Mouse (Mus musculus): ENCODE results near the gene Olfr575. TPM values are rescaled to one million over a fixed set of nuclear protein-coding genes. Genes with fewer than 3 reads are reported as not detected.

The Olfr575 gene
- polyA plus RNA-seq (2015; fragmentation: Nextera tagmentation; extraction: Ambion mirVana), result not detected in 2 replicates

DNA sequence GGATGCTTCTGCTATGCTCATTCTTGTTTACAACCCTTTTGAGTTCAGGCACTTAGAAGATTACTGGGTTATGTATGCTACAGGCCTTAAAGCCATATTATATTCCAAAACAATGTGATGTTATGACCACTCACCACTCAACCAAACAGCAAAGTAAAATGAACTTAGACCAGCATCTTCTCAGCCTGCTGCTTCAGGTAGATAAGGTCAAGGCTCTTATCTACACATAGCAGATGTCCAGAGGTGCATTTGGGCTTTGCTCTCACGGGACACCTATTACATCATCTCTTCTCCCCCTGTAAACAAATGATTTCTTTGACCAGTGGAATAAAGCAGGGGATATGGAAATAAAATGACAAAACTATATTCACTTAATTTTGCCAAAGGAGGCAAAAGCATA lies at the start of gene Olfr575:
Olfr575 (minus strand) TSS at position 183 of the 400 bp plus-strand sequence.
- H3K9me3 ChIP-seq (replicated peaks), result no peaks in the 10 kb centered on the region
- H3K36me3 ChIP-seq, result no peaks in the 10 kb centered on the region
- ATAC-seq (ENCODE audit: insufficient number of reproducible peaks, low FRiP score, low TSS enrichment, low read depth), result no peak
- no peak within 1 kb of the TSS for H3K9ac ChIP-seq
- 58% methylated on average over 1 of the region's 1 CpGs for WGBS
- H3K4me3 ChIP-seq (replicated peaks), result no peak within 1 kb of the TSS
- no peaks in the 10 kb centered on the region for H3K4me1 ChIP-seq
- H3K4me2 ChIP-seq (replicated peaks), result no peak within 1 kb of the TSS
- no peak within 1 kb of the TSS for H3K27ac ChIP-seq (replicated peaks)
- no peaks in the 10 kb centered on the region for H3K27me3 ChIP-seq

DNA sequence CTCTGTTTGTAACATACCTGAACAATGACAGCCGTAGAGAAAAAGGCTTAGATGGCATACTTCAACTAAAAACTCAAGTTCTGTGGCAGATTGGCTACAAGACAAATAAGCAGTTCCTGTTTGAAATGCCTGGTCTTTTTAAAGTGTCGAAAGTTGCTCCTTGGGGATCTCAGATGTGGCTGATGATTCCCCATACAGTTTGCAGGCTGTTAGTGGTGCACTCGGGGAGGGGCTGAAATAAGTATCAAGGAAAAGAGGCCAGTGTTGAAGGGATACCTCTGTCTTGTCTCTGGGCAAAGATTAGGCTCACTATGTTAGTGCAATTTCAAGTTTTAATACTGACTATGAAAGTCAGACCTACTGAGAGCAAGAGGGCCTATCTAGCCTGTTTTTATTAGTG lies 30.6 kb upstream of the Olfr575 start, which contains the start of gene Olfr578:
Olfr578 (minus strand) TSS at position 101 of the 400 bp plus-strand sequence.
- Histone ChIP-seq H3K9ac (no peak within 1 kb of the TSS), H3K36me3 (no peaks in the 10 kb centered on the region), H3K4me2 (replicated peaks) (no peak within 1 kb of the TSS), H3K27ac (replicated peaks) (no peak within 1 kb of the TSS), H3K4me1 (no peaks in the 10 kb centered on the region), H3K27me3 (no peaks in the 10 kb centered on the region), H3K9me3 (replicated peaks) (no peaks in the 10 kb centered on the region), H3K4me3 (replicated peaks) (no peak within 1 kb of the TSS)
- 60% methylated on average over 3 of the region's 3 CpGs for WGBS
- ATAC-seq (ENCODE audit: insufficient number of reproducible peaks, low FRiP score, low TSS enrichment, low read depth), result no peak

DNA sequence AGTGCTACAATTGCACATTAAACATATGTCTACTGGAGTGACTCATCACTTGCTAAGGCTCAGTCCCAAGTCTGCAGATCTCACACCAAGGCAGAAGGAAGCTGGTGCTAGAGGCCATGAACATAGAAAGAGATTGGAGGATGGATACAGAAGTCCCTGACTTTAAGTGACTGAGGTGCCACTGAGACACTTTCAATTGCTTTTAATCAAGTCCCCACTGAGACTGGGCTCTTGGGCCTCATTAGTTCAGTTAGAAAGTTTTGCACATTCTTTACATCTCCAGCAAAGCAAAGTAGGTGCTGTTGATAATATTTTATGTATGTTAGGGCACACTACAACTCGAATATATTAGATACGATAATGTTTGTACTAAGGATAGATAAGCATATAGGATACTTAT lies 17.3 kb upstream of the Olfr575 start, which contains the start of gene Olfr577:
Olfr577 (minus strand) TSS at position 101 of the 400 bp plus-strand sequence.
- H3K4me1 ChIP-seq, result no peaks in the 10 kb centered on the region
- no peaks in the 10 kb centered on the region for H3K27me3 ChIP-seq
- WGBS, result 75% methylated on average over 2 of the region's 2 CpGs

DNA sequence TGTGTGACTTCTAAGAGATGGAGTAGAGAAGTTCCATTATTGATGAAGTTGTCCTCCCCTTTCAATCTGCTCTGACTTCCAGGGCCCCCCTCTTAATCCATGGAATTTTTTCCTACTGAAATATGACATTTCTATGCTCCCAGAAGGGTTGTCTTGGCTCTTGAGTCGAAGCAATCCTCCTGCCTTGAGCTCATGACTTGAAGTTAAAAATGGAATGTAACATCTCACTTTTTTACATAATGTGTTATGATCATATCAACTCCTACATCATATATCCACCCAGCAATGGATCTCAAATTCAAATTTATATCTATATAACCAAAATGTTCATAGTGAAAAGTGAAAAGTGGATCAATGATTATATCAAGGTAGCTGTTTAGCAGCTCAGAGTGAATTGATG lies 15.8 kb upstream of the Olfr575 start:
- no peak for ATAC-seq (ENCODE audit: insufficient number of reproducible peaks, low FRiP score, low TSS enrichment, low read depth)
- H3K4me1 ChIP-seq, result no peaks in the 10 kb centered on the region
- no peaks in the 10 kb centered on the region for H3K27me3 ChIP-seq
- no peak overlapping the region for H3K4me3 ChIP-seq (replicated peaks)
- H3K4me2 ChIP-seq (replicated peaks), result no peak overlapping the region
- WGBS, result 47% methylated on average over 1 of the region's 1 CpGs
- H3K27ac ChIP-seq (replicated peaks), result no peak overlapping the region
- no peaks in the 10 kb centered on the region for H3K36me3 ChIP-seq
- H3K9ac ChIP-seq, result no peak overlapping the region
- H3K9me3 ChIP-seq (replicated peaks), result no peaks in the 10 kb centered on the region

More for the DNA sequence above, 17.3 kb upstream of the Olfr575 start, which contains the start of gene Olfr577:
- Histone ChIP-seq H3K4me3 (replicated peaks) (no peak within 1 kb of the TSS), H3K4me2 (replicated peaks) (no peak within 1 kb of the TSS), H3K36me3 (no peaks in the 10 kb centered on the region), H3K9ac (no peak within 1 kb of the TSS), H3K27ac (replicated peaks) (no peak within 1 kb of the TSS), H3K9me3 (replicated peaks) (no peaks in the 10 kb centered on the region)
- ATAC-seq (ENCODE audit: insufficient number of reproducible peaks, low FRiP score, low TSS enrichment, low read depth), result no peak

DNA sequence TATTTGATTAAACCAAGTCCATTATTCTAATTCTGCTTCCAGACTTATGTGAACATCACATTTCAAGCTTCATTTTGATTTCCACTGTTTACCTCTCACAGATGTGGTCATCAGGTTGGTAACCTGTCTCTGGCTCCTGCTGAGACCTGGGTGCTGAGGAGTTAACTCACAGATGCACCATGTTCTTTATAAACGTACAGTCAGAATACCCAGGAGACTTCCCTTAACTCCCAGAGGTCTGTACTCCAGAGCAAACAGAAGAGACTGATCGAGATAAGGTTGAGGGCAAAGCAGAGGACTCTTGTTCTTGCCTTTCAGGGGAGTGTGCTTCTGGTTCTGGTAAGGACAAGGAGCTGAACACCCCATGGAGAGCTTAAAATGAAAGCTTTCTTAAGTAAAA lies 3.8 kb upstream of the Olfr575 start, which contains the start of gene Olfr576:
Olfr576 (plus strand) TSS at position 301 of the 400 bp plus-strand sequence.
- no peak within 1 kb of the TSS for H3K4me2 ChIP-seq (replicated peaks)
- no peaks in the 10 kb centered on the region for H3K9me3 ChIP-seq (replicated peaks)
- no peaks in the 10 kb centered on the region for H3K36me3 ChIP-seq
- H3K4me1 ChIP-seq, result no peaks in the 10 kb centered on the region
- no peak within 1 kb of the TSS for H3K4me3 ChIP-seq (replicated peaks)
- no peaks in the 10 kb centered on the region for H3K27me3 ChIP-seq
- no peak within 1 kb of the TSS for H3K27ac ChIP-seq (replicated peaks)
- no peak within 1 kb of the TSS for H3K9ac ChIP-seq
- ATAC-seq (ENCODE audit: insufficient number of reproducible peaks, low FRiP score, low TSS enrichment, low read depth), result no peak
- 38% methylated on average over 2 of the region's 2 CpGs for WGBS

DNA sequence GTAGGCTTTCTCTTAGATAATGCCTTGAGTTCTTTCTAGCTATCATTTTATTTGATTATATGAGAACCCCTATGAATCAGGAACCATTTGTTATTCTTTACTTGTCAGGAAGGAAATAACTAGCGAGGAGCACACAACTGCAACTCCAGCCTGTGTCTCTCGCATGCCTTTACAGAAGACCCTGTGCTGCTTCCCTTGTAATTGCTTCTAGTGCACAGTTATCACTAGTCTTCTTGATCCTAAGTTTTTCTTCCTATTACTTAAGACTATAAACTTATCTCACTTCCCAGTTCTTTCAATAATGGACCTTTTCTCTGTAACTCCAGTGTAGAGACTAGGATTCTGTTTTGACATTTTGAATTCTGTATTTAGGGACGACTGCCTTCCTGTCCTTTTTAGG lies 438 bp downstream of the Olfr575 start:
- Histone ChIP-seq H3K36me3 (no peaks in the 10 kb centered on the region), H3K4me3 (replicated peaks) (no peak overlapping the region), H3K9me3 (replicated peaks) (no peaks in the 10 kb centered on the region), H3K4me2 (replicated peaks) (no peak overlapping the region), H3K27me3 (no peaks in the 10 kb centered on the region), H3K9ac (no peak overlapping the region), H3K27ac (replicated peaks) (no peak overlapping the region), H3K4me1 (no peaks in the 10 kb centered on the region)
- 73% methylated on average over 3 of the region's 3 CpGs for WGBS
- ATAC-seq (ENCODE audit: insufficient number of reproducible peaks, low FRiP score, low TSS enrichment, low read depth), result no peak

DNA sequence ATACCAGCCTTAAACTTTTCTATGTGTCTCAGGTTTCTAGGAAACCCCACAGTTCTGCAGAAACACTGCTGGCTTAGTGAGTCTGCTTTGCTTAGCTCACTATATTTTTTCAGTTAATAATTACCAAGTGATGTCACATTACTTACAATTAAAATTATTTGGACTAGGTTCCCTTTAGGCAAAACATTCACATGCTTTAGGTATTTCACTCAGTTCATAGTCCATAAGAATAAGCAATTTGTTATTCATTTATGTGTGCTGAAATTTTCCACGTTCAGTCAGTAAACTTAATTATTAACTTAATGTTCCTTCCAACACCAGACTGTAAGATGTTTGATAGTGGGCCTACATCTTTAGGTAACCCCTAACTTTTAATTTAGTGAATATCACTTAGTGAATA lies 7.8 kb downstream of the Olfr575 start:
- Histone ChIP-seq H3K27ac (replicated peaks) (no peak overlapping the region), H3K9ac (no peak overlapping the region), H3K4me1 (no peaks in the 10 kb centered on the region), H3K9me3 (replicated peaks) (no peaks in the 10 kb centered on the region), H3K27me3 (no peaks in the 10 kb centered on the region), H3K4me3 (replicated peaks) (no peak overlapping the region), H3K4me2 (replicated peaks) (no peak overlapping the region), H3K36me3 (no peaks in the 10 kb centered on the region)
- no peak for ATAC-seq (ENCODE audit: insufficient number of reproducible peaks, low FRiP score, low TSS enrichment, low read depth)
- 50% methylated on average over 1 of the region's 1 CpGs for WGBS

DNA sequence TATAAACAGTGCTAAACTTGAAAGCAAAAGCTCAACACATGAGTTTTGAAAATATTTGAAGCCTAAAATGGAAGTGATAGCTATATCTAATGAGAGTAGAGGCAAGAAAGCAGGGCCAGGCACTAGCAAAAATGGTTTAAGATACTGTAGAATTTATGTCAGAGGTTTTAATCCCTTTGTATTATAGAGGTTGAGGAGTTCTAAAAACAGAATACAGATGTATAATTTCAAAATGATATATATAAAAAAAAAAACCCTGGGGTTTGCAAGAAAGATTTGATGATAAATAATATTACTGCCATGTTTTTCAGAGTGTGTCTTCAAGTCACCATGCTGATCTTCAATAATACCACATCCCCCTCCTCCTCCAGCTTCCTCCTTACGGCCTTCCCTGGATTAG lies 10.4 kb downstream of the Olfr575 start, which contains the start of gene Olfr574:
Olfr574 (plus strand) TSS at position 301 of the 400 bp plus-strand sequence.
- Histone ChIP-seq H3K4me2 (replicated peaks) (no peak within 1 kb of the TSS), H3K4me1 (no peaks in the 10 kb centered on the region), H3K27me3 (no peaks in the 10 kb centered on the region), H3K4me3 (replicated peaks) (no peak within 1 kb of the TSS), H3K36me3 (no peaks in the 10 kb centered on the region), H3K9me3 (replicated peaks) (no peaks in the 10 kb centered on the region), H3K27ac (replicated peaks) (no peak within 1 kb of the TSS), H3K9ac (no peak within 1 kb of the TSS)
- WGBS, result 89% methylated on average over 1 of the region's 1 CpGs
- no peak for ATAC-seq (ENCODE audit: insufficient number of reproducible peaks, low FRiP score, low TSS enrichment, low read depth)

DNA sequence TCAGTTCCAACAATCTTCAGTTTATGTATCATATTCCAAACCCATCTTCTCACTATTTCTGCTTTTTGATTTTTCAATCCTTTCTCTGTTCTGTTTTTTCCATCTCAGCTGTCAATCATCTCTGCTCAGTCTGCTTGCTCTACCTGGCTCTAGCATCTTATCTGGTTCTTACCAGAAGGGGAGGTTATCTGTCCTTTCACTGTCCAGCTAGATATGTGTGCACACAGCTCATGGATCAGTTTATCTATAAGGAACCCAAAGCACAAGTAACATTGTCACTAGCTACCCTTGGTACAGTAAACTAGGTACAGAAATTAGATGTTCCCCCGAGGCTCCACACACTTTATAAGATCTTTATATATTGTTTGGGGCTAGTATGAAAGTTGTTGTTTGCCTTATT lies 15.2 kb downstream of the Olfr575 start:
- ATAC-seq (ENCODE audit: insufficient number of reproducible peaks, low FRiP score, low TSS enrichment, low read depth), result no peak
- Histone ChIP-seq H3K4me2 (replicated peaks) (no peak overlapping the region), H3K36me3 (no peaks in the 10 kb centered on the region), H3K9ac (no peak overlapping the region), H3K4me1 (no peaks in the 10 kb centered on the region), H3K27ac (replicated peaks) (no peak overlapping the region), H3K4me3 (replicated peaks) (no peak overlapping the region), H3K9me3 (replicated peaks) (no peaks in the 10 kb centered on the region), H3K27me3 (no peaks in the 10 kb centered on the region)
- 86% methylated on average over 1 of the region's 1 CpGs for WGBS

DNA sequence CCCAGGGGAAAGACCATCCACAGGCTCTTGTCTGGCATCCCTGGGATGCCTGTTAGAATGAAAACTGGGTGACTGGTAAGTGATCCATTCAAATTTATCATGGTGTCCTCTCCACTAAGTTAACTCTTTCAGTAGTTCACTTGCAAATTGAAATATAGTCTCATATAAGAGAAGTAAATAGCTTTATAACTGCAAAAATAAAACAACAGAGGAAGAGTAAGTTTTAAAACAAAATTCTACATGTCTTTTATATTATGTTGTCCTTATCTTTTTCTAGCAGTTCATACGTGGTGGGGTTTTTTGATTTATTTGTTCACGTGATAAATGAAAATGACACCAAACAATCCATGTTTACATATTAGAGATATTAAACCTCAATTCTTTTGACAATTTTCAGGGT lies 16.1 kb downstream of the Olfr575 start, which contains the start of gene Olfr573-ps1:
Olfr573-ps1 (minus strand) TSS at position 101 of the 400 bp plus-strand sequence.
- H3K36me3 ChIP-seq, result no peaks in the 10 kb centered on the region
- 84% methylated on average over 2 of the region's 2 CpGs for WGBS
- ATAC-seq (ENCODE audit: insufficient number of reproducible peaks, low FRiP score, low TSS enrichment, low read depth), result no peak
- H3K27ac ChIP-seq (replicated peaks), result no peak within 1 kb of the TSS
- H3K4me3 ChIP-seq (replicated peaks), result no peak within 1 kb of the TSS
- no peak within 1 kb of the TSS for H3K4me2 ChIP-seq (replicated peaks)
- no peaks in the 10 kb centered on the region for H3K27me3 ChIP-seq
- no peaks in the 10 kb centered on the region for H3K9me3 ChIP-seq (replicated peaks)
- no peaks in the 10 kb centered on the region for H3K4me1 ChIP-seq
- no peak within 1 kb of the TSS for H3K9ac ChIP-seq

DNA sequence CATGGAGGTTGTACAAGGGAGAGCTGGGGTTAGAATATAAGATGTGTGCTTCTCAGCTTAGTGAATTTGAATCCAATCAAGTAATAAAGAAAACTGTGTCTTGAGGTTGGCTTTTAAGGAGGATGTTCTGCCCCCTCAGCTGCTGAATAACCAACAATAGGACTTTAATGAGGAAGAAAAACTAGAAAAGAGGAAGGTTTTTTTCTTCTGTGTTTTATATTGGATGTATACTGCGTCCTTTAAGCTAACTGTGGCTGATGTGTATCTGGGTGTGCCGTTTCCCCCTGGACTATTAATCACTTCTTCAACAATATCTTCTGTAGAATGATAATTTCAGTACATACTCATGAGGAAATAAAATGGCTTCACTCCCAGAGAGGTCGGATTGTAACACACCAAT lies 31.5 kb downstream of the Olfr575 start:
- Histone ChIP-seq H3K27me3 (no peaks in the 10 kb centered on the region), H3K36me3 (no peaks in the 10 kb centered on the region), H3K4me2 (replicated peaks) (no peak overlapping the region), H3K4me1 (no peaks in the 10 kb centered on the region), H3K27ac (replicated peaks) (no peak overlapping the region), H3K4me3 (replicated peaks) (no peak overlapping the region), H3K9ac (no peak overlapping the region), H3K9me3 (replicated peaks) (no peaks in the 10 kb centered on the region)
- 66% methylated on average over 3 of the region's 3 CpGs for WGBS
- ATAC-seq (ENCODE audit: insufficient number of reproducible peaks, low FRiP score, low TSS enrichment, low read depth), result no peak

DNA sequence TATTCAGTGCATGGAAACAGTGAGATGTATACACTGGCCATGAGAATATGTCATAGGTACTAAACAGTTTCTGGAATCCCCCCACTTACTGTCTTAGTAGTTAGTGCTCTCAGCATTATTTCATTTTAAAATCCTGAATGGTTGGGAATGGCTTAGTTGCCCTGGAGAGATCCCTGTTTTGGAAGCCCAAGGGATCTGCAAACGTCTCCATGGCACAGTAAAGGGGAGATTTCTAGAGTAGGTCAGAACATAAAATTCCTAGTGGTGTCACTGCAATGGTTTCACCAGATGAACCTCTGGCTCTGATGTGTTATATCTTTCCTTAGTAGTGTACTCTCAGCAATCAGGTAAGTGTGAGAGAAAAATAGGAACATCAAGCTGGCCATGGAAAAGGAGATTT lies 34.5 kb downstream of the Olfr575 start, which contains the start of gene Olfr572:
Olfr572 (plus strand) TSS at position 301 of the 400 bp plus-strand sequence.
- 45% methylated on average over 1 of the region's 1 CpGs for WGBS
- Histone ChIP-seq H3K9me3 (replicated peaks) (no peaks in the 10 kb centered on the region), H3K9ac (no peak within 1 kb of the TSS), H3K36me3 (no peaks in the 10 kb centered on the region), H3K27ac (replicated peaks) (no peak within 1 kb of the TSS), H3K27me3 (no peaks in the 10 kb centered on the region), H3K4me2 (replicated peaks) (no peak within 1 kb of the TSS), H3K4me1 (no peaks in the 10 kb centered on the region), H3K4me3 (replicated peaks) (no peak within 1 kb of the TSS)
- ATAC-seq (ENCODE audit: insufficient number of reproducible peaks, low FRiP score, low TSS enrichment, low read depth), result no peak

Data from embryonic facial prominence, embryonic 15.5 days (tissue).